Mouse (Mus musculus) megakaryocyte progenitor cell, adult 5-6 weeks (primary cell): Measurements from ENCODE around the gene Smim6. TPM values are rescaled to one million over a fixed set of nuclear protein-coding genes. Genes with fewer than 3 reads are reported as not detected.

Experiments
- ATAC-seq: replicated peaks from 2 replicates; pipeline ENCODE4 v1.8.0; 2016; ENCODE audit warnings: mild to moderate bottlenecking, moderate TSS enrichment, inconsistent platforms; ENCODE audit not compliant: poor library complexity
- total RNA-seq, 2 experiments: library from RNA; stranded (forward) in 1 of 2; stranded (reverse) in 1 of 2; fragments of 157-497, 149-512 nt in 1 of 2; fragments of 200-1000 nt in 1 of 2; gene quantifications; 2 replicates each; pipeline versions ENCODE4 v1.2.3 to v1.2.4; 2015 to 2017

Smim6 gene
- total RNA-seq, 2 experiments from 2014 or later, result 0.57 to 1.2 TPM

- peak; percentile 99 for ATAC-seq
These were observed 21.4 kb downstream of the Smim6 start, which contains the start of the genes Sap30bp and Recql5 for GRCm38 (mm10) chr11:115933108-115933746. TSS of gene Sap30bp (plus strand) at chr11:115933282. TSS of gene Recql5 (minus strand) at chr11:115933477.

- peak; percentile 21 for ATAC-seq
These were observed 21.9 kb downstream of the Smim6 start for GRCm38 (mm10) chr11:115933747-115934110.

GRCm38 (mm10) chr11:115939690-115940329, 28.0 kb downstream of the Smim6 start:
- peak; percentile 90 for ATAC-seq

- ATAC-seq, result no peak
These were observed 30.2 kb downstream of the Smim6 start for GRCm38 (mm10) chr11:115941980-115942379.

GRCm38 (mm10) chr11:115945247-115945646, 33.4 kb downstream of the Smim6 start:
- ATAC-seq, result no peak

GRCm38 (mm10) chr11:115946221-115946828, 34.5 kb downstream of the Smim6 start:
- no peak for ATAC-seq

GRCm38 (mm10) chr11:115948316-115948715, 36.5 kb downstream of the Smim6 start:
- ATAC-seq, result no peak

GRCm38 (mm10) chr11:115950719-115951118, 38.9 kb downstream of the Smim6 start:
- no peak for ATAC-seq

GRCm38 (mm10) chr11:115954712-115955111, 42.9 kb downstream of the Smim6 start:
- ATAC-seq, result no peak

- no peak for ATAC-seq
These were observed 43.5 kb downstream of the Smim6 start for GRCm38 (mm10) chr11:115955195-115955858.

- no peak for ATAC-seq
These were observed 44.6 kb downstream of the Smim6 start for GRCm38 (mm10) chr11:115956453-115956852.

- ATAC-seq, result no peak
These were observed 46.2 kb downstream of the Smim6 start for GRCm38 (mm10) chr11:115957971-115958370.

GRCm38 (mm10) chr11:115959018-115959417, 47.2 kb downstream of the Smim6 start:
- no peak for ATAC-seq

- no peak for ATAC-seq
These were observed 51.0 kb downstream of the Smim6 start for GRCm38 (mm10) chr11:115962651-115963412.

Other genes with a start within 250 kb of the Smim6 start
- gene Grb2, start 203.4 kb upstream of the Smim6 start, total RNA-seq (2015), result 78.1 and 85.5 TPM in 2 replicates
- gene Grb2, start 203.4 kb upstream of the Smim6 start, total RNA-seq (2017), result 48.5 and 51.7 TPM in 2 replicates
- 18.3 and 19.0 TPM in 2 replicates for gene Tmem94, start 146.6 kb upstream of the Smim6 start, total RNA-seq (2015)
- 22.9 and 24.9 TPM in 2 replicates for gene Tmem94, start 146.6 kb upstream of the Smim6 start, total RNA-seq (2017)
- gene Caskin2, start 98.4 kb upstream of the Smim6 start, total RNA-seq (2015), result 2.7 and 4.3 TPM in 2 replicates
- gene Caskin2, start 98.4 kb upstream of the Smim6 start, total RNA-seq (2017), result 1.5 and 3.5 TPM in 2 replicates
- 4.0 and 9.0 TPM in 2 replicates for gene Tsen54, start 97.3 kb upstream of the Smim6 start, total RNA-seq (2015)
- 10.9 and 15.0 TPM in 2 replicates for gene Tsen54, start 97.3 kb upstream of the Smim6 start, total RNA-seq (2017)
- 3.3 and 4.1 TPM in 2 replicates for gene Llgl2, start 88.0 kb upstream of the Smim6 start, total RNA-seq (2015)
- 3.0 and 4.8 TPM in 2 replicates for gene Llgl2, start 88.0 kb upstream of the Smim6 start, total RNA-seq (2017)
- 2.6 and 5.5 TPM in 2 replicates for gene Myo15b, start 53.6 kb upstream of the Smim6 start, total RNA-seq (2015)
- 1.6 and 5.1 TPM in 2 replicates for gene Myo15b, start 53.6 kb upstream of the Smim6 start, total RNA-seq (2017)
- 4.9 and 8.7 TPM in 2 replicates for gene Smim5, start 12.1 kb upstream of the Smim6 start, total RNA-seq (2015)
- gene Smim5, start 12.1 kb upstream of the Smim6 start, total RNA-seq (2017), result 2.8 and 8.2 TPM in 2 replicates
- gene Sap30bp, start 21.3 kb downstream of the Smim6 start, total RNA-seq (2015), result 19.1 and 24.5 TPM in 2 replicates
- 155 and 199 TPM in 2 replicates for gene Sap30bp, start 21.3 kb downstream of the Smim6 start, total RNA-seq (2017)
- 12.3 and 23.3 TPM in 2 replicates for gene Recql5, start 21.5 kb downstream of the Smim6 start, total RNA-seq (2015)
- 16.0 and 17.7 TPM in 2 replicates for gene Recql5, start 21.5 kb downstream of the Smim6 start, total RNA-seq (2017)
- gene Itgb4, start 62.7 kb downstream of the Smim6 start, total RNA-seq (2015), result 0.05 and 0.15 TPM in 2 replicates
- gene Itgb4, start 62.7 kb downstream of the Smim6 start, total RNA-seq (2017), result 0.17 TPM in 1 of 2 replicates, not detected in the other
- 29.4 and 29.8 TPM in 2 replicates for gene Galk1, start 100.7 kb downstream of the Smim6 start, total RNA-seq (2015)
- 46.5 and 52.7 TPM in 2 replicates for gene Galk1, start 100.7 kb downstream of the Smim6 start, total RNA-seq (2017)
- gene H3f3b, start 115.9 kb downstream of the Smim6 start, total RNA-seq (2015), result 714 and 817 TPM in 2 replicates
- gene H3f3b, start 115.9 kb downstream of the Smim6 start, total RNA-seq (2017), result 751 and 801 TPM in 2 replicates
- gene Unk, start 118.3 kb downstream of the Smim6 start, total RNA-seq (2015), result 13.7 and 15.3 TPM in 2 replicates
- gene Unk, start 118.3 kb downstream of the Smim6 start, total RNA-seq (2017), result 14.2 and 18.7 TPM in 2 replicates
- 13.6 and 15.8 TPM in 2 replicates for gene Unc13d, start 165.9 kb downstream of the Smim6 start, total RNA-seq (2015)
- 15.5 and 26.1 TPM in 2 replicates for gene Unc13d, start 165.9 kb downstream of the Smim6 start, total RNA-seq (2017)
- 42.4 and 56.5 TPM in 2 replicates for gene Wbp2, start 175.0 kb downstream of the Smim6 start, total RNA-seq (2015)
- 15.6 and 22.8 TPM in 2 replicates for gene Wbp2, start 175.0 kb downstream of the Smim6 start, total RNA-seq (2017)
- 0.59 and 1.9 TPM in 2 replicates for gene Trim47, start 215.2 kb downstream of the Smim6 start, total RNA-seq (2015)
- gene Trim47, start 215.2 kb downstream of the Smim6 start, total RNA-seq (2017), result 1.0 and 1.3 TPM in 2 replicates
- gene Trim65, start 219.1 kb downstream of the Smim6 start, total RNA-seq (2015), result 13.8 and 16.2 TPM in 2 replicates
- gene Trim65, start 219.1 kb downstream of the Smim6 start, total RNA-seq (2017), result 6.2 and 7.7 TPM in 2 replicates
- 38.2 and 47.0 TPM in 2 replicates for gene Mrpl38, start 226.9 kb downstream of the Smim6 start, total RNA-seq (2015)
- gene Mrpl38, start 226.9 kb downstream of the Smim6 start, total RNA-seq (2017), result 24.0 and 24.9 TPM in 2 replicates